Mouse (Mus musculus) limb, embryonic 11.5 days (tissue): ENCODE data around the gene Pml. TPM values are rescaled to one million over a fixed set of nuclear protein-coding genes. Genes with fewer than 3 reads are reported as not detected.

ENCODE experiments used
- ATAC-seq: fragments of 200-750 bp; cut with Nextera tagmentation; 2 replicates; pipeline ENCODE4 v1.8.0; 2017; ENCODE audit warnings: low read depth; ENCODE audit not compliant: insufficient number of reproducible peaks, low FRiP score, low TSS enrichment
- DNase-seq: peaks from one replicate; pipeline ENCODE4 v3.0.0-alpha.2; 2015; ENCODE audit warnings: low spot score
- H3K27ac ChIP-seq: fragments of 300-500 bp; sonication (generic); replicated peaks from 2 replicates; pipeline ENCODE4 v1.5.1; 2014; ENCODE audit warnings: low read depth, mild to moderate bottlenecking, low read length
- H3K27me3 ChIP-seq: fragments of 300-500 bp; sonication (generic); 2 replicates; pipeline ENCODE4 v1.6.1; 2014; ENCODE audit warnings: mild to moderate bottlenecking, low read length, mixed read lengths; ENCODE audit not compliant: control insufficient read depth, insufficient read depth
- H3K36me3 ChIP-seq: fragments of 300-500 bp; sonication (generic); 2 replicates; pipeline ENCODE4 v1.6.1; 2014; ENCODE audit warnings: mild to moderate bottlenecking, low read length, moderate library complexity, mixed read lengths; ENCODE audit not compliant: control insufficient read depth, insufficient read depth
- H3K4me1 ChIP-seq: fragments of 300-500 bp; sonication (generic); 2 replicates; pipeline ENCODE4 v1.6.1; 2014; ENCODE audit warnings: low read length, mixed read lengths; ENCODE audit not compliant: control insufficient read depth, insufficient read depth
- H3K4me2 ChIP-seq: fragments of 300-500 bp; sonication (generic); 2 replicates; pipeline ENCODE4 v1.6.1; 2014; ENCODE audit warnings: low read depth, mild to moderate bottlenecking, moderate library complexity; ENCODE audit not compliant: severe bottlenecking
- H3K4me3 ChIP-seq: fragments of 300-500 bp; sonication (generic); 2 replicates; pipeline ENCODE4 v1.5.1; 2014; ENCODE audit warnings: low read depth, low read length
- H3K9ac ChIP-seq: fragments of 300-500 bp; sonication (generic); 2 replicates; pipeline ENCODE4 v1.6.1; 2014; ENCODE audit warnings: mild to moderate bottlenecking, low read length
- H3K9me3 ChIP-seq: fragments of 300-500 bp; sonication (generic); 2 replicates; pipeline ENCODE4 v1.6.1; 2016; ENCODE audit warnings: low read length; ENCODE audit not compliant: control insufficient read depth
- WGBS: fragments of 180-500 bp; shearing (Covaris S2); extraction: QIAGEN DNeasy Blood & Tissue Kit; methylation state at CpG from one replicate; pipeline ENCODE4 v1.1.7; 2014; 5-methylcytosine and 5-hydroxymethylcytosine counted together
- polyA plus RNA-seq: library from polyadenylated mRNA; unstranded; fragments of >200 nt; fragmentation: Nextera tagmentation; extraction: Ambion mirVana; gene quantifications from 2 replicates; pipeline ENCODE4 v1.2.1, GENCODE M21; 2014

The Pml gene
- polyA plus RNA-seq, 1 experiment from 2014 or later = 18.7 TPM

DNA sequence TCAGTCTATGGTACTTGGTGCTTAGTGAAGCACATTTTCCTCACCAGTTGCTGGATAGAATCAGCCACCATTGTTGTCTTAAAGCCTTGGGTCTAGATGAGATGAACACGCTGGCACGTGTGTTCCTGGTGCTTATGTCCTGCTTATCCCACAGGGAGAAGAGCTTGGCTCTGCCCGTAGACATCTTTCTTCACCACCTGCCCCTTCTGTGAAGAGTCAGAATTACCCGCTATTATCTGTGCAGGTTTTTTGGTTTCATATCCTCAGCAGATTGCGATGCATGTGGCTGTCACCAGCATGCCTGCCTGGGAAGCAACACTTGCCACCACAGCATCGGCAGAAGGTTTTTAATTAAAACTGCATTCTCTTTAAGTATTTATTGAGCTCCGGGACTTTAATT lies 43.6 kb downstream of the Pml start:
- no peak overlapping the region for H3K27ac ChIP-seq
- peaks cover 10% of the 10 kb centered on the region for H3K4me1 ChIP-seq
- no peaks in the 10 kb centered on the region for H3K9me3 ChIP-seq
- H3K9ac ChIP-seq = no peak overlapping the region
- WGBS = 85% methylated on average over 7 of the region's 7 CpGs
- no peaks in the 10 kb centered on the region for H3K36me3 ChIP-seq
- DNase-seq (no peak), ATAC-seq (no peak)
- H3K4me3 ChIP-seq = no peak overlapping the region
- peaks cover 31% of the 10 kb centered on the region for H3K27me3 ChIP-seq
- H3K4me2 ChIP-seq = no peak overlapping the region

DNA sequence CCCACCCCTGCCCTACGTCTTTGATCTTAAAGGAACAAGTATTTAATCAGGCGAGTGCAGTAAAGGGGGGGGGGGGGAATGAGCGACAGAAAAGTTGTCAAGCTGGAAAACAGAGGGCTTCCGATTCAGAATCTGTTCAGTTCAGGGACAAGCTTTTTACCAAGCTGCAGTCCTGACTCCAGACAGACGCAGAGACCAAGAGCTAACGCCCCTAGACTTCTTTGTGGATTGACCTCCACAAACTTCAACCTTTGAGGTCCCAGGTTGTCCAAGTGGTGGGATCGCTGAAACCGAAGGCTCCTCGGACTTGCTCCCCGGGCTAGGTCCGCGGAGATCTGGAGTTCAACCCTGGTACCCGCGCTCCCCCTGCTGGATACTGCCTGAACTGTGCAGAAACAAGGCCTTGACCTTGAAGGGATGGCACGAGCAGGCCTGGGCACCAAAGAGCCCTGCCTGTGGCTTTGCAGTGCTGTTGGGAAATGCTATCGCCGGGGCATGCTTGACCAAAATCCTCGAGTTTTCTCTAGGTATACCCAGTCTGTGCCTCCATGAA lies 45.1 kb downstream of the Pml start:
- H3K36me3 ChIP-seq = no peaks in the 10 kb centered on the region
- H3K4me3 ChIP-seq = 0 out of 2 replicates have a peak overlapping the region, but pooled peaks have one; percentile 3
- H3K9me3 ChIP-seq = no peaks in the 10 kb centered on the region
- H3K27ac ChIP-seq = no peak overlapping the region
- H3K27me3 ChIP-seq = peaks cover 46% of the 10 kb centered on the region
- no peak overlapping the region for H3K9ac ChIP-seq
- DNase-seq (peak; percentile 98), ATAC-seq (peak; percentile 52; the same call in 1 of the 2 replicates)
- H3K4me1 ChIP-seq = peaks cover 12% of the 10 kb centered on the region
- H3K4me2 ChIP-seq = peak overlapping the region; percentile 45; the same call in 1 of the 2 replicates
- 3% methylated on average over 18 of the region's 18 CpGs for WGBS

DNA sequence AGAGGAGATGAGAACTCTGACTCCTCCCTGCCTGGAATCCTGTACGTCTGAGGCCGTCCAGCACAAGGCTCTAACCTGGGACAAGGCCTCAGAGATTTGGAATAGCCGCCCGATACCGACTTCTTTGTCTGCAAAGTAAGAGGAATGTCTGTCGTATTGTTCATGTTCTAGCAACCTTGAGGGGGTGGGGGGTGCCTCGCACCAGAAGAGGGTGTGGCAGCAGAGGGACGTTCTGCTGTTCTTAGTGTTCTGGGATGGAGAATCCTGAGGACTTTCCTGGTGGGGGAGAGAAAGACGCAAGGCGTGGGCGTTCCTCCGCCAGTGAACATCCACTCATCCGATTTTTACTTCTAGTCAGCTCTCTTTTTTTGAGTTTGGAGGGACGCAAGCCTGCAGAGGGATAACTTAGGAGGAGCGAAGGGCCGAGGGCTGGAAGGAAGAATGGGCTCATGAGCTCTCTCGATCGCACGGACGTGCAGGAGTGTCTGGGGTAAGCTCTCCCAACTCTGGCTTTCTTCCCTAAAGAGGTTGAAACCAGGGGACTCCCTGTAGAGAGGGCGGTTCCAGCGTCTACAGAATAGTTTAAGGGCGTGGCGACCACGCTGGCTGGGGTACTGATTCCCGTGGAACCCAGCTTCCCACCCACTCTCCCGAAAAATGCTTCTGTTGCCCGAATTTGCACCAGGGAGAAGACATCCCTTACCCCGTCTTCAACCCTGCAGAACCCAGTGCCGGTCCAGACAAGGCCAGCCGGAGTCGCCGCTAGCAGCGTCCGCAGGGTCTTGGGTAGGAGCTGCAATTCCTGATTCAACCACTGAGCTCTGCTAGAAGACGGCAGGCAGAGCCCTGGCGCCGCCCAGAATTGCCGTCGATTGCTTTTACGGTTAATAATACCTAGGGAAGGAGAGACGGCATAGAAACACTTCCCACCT lies 45.8 kb downstream of the Pml start, which contains the start of the genes Islr and Islr2:
TSS of gene Islr (minus strand) at position 791 of the 932 bp plus-strand sequence.
TSS of gene Islr2 (minus strand) at position 804 of the 932 bp plus-strand sequence.
- Histone ChIP-seq H3K4me3 (peak within 1 kb of the TSS; percentile 10; the same call in 1 of the 2 replicates), H3K4me1 (peaks cover 19% of the 10 kb centered on the region), H3K9ac (no peak within 1 kb of the TSS), H3K27me3 (peaks cover 54% of the 10 kb centered on the region), H3K9me3 (no peaks in the 10 kb centered on the region), H3K4me2 (peak within 1 kb of the TSS; percentile 45; the same call in 1 of the 2 replicates), H3K36me3 (no peaks in the 10 kb centered on the region), H3K27ac (no peak within 1 kb of the TSS)
- DNase-seq (peak; percentile 82), ATAC-seq (peak; percentile 31; the same call in 1 of the 2 replicates)
- 2% methylated on average over 42 of the region's 42 CpGs for WGBS

DNA sequence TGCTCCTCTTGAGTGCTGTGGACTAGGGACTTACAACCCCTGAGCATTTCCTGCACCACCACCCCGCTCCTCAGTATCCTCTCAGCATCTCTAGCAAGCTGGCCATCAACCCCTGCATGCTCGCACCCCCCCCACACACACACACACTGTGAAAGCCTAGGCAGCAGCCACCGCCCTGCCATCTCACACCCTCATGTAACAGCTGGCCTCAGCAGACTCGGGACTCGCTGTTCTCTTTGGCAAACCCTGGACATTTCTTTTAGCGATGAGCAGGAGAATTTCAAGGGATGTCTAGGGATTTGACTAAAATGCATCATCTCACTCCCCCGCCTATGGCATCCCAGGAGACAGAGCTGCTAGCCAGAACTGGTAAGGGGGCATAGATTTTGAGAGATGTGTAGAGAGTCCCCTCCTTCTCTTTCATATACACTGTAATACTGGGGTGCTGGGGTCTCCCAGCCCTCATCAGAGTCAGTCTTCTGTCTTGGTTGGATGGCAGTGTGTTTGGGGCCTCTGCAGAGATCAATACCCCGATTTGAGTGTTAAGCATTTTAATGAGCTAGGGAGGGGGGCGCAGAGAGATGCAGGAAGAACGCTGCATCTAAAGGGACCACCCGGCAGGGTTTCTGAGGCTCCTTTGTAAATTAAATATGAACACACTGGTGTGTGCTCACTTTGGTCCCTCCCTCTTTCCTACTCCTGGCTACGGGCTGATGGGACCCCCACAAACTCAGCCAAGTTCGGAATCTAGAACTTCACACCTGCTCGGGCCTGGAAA lies 46.7 kb downstream of the Pml start:
- Histone ChIP-seq H3K27ac (no peak overlapping the region), H3K4me2 (no peak overlapping the region), H3K9ac (no peak overlapping the region), H3K36me3 (no peaks in the 10 kb centered on the region), H3K9me3 (no peaks in the 10 kb centered on the region), H3K4me3 (no peak overlapping the region), H3K4me1 (peaks cover 28% of the 10 kb centered on the region), H3K27me3 (peaks cover 63% of the 10 kb centered on the region)
- DNase-seq (no peak), ATAC-seq (no peak)
- 4% methylated on average over 14 of the region's 14 CpGs for WGBS

DNA sequence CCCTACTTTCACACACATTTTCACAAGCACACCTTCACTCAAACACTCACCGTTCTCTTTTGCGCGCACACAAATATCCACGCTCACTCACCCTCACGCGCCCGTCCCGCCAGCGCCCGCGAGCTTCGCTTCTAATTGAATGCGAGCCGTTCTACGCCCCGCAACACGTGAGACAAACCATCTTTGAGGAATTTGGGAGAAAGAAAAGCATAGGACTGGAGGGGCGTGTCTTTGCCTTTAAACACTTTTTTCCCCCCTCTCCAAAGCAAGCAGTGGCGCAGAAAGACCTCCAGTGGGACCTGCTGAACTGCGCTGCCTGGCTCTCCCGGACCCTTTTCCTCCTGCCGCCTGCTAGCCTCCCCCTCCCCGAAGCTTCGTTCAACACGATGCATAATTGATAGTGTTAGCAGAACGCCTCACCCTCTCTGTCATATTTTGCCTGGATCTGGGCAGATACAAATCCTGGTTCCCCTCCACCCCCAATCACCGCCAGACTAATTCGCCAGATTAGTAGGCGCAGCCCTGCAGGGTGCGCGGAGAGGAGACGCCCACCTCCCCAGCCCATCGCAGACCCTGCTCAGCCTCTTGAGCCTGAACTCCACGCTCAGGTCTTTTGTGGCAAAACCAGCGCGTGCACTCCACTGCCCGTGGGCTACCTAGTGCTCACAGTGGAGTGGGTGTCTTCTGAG lies 47.6 kb downstream of the Pml start:
- Histone ChIP-seq H3K4me1 (peaks cover 31% of the 10 kb centered on the region), H3K36me3 (no peaks in the 10 kb centered on the region), H3K4me3 (0 out of 2 replicates have a peak overlapping the region, but pooled peaks have one; percentile 3), H3K27ac (no peak overlapping the region), H3K9ac (no peak overlapping the region), H3K27me3 (peaks cover 72% of the 10 kb centered on the region), H3K9me3 (no peaks in the 10 kb centered on the region), H3K4me2 (no peak overlapping the region; the same call in 1 of the 2 replicates)
- ATAC-seq (no peak), DNase-seq (peak; percentile 52)
- WGBS = under 1% methylated on average over 37 of the region's 37 CpGs

DNA sequence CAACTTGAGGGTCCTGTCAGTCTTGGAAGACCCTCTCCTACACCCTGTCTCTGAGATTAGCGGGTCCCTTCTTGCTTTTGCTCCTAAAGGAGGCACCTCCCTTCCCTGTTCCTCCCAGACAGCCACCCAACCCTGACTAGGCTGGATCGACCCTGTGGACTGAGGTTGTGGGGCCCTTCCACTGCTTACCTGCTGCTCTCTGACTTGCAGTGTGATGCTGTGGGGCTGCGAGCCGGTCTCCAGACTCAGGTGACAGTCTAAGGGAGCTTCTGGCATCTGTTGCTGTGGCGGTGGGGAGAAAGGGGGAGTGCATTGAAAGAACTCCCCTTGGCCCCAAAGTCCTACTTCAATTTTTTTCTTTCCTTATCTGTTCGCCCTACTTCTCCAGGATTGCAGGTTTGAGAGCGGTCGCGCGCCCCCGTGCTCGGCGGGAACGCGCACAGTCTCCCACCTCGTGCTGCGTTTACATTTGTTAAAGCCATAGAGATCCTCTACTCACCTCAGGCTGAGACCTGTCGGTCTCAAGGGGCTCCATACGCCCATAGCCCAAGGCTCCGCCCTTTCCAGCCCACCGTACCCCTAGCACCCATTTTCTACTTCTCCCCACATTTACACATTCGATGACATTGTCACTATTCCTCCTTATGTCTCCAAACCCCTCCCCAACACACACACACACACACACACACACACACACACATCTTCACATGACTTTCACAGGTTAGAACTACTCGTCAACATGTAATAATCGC lies 48.3 kb downstream of the Pml start:
- H3K9ac ChIP-seq = no peak overlapping the region
- peak; percentile 40 for DNase-seq
- no peak overlapping the region; the same call in 1 of the 2 replicates for H3K4me2 ChIP-seq

DNA sequence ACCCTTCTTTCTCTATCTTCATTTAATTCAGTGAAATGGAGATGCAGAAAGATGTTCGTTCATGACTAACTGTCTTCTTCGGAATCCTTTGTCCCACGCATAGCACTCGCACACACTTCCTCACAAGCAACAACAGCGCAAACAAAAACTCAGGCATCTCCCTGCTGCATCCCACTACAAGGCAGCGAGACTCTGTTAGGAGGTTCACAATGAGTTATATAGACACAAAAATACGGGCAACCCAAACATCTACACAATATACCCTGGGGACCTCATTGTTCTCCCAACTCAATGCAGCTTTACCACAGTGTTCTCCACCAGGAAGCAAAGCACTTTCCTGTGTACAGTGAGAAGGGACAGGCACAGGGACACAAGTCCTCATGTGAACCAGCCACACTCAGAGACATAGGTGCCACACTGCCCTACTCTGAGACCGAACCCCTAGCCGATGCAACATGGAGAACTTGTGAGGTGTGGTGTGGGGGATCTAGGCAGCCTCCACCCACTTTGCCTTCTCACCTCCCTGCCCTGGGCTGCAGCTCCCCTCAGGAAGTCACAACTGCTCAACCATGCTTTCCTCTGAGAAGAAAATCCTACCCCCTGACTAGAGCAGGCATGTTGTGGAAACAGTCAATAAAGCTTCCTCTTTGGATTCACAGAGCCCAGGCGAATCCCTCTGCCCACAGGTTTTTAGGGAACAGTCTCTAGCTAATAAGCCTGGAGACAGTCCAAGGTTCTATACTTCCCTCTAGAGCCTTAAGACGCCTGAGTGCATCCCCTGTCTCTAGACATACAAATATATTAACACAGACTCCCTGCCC lies 49.1 kb downstream of the Pml start:
- DNase-seq (no peak), ATAC-seq (no peak)
- Histone ChIP-seq H3K27ac (no peak overlapping the region), H3K4me3 (no peak overlapping the region), H3K36me3 (no peaks in the 10 kb centered on the region), H3K4me2 (no peak overlapping the region), H3K9ac (no peak overlapping the region), H3K4me1 (peaks cover 46% of the 10 kb centered on the region), H3K27me3 (peaks cover 87% of the 10 kb centered on the region), H3K9me3 (no peaks in the 10 kb centered on the region)
- WGBS = 9% methylated on average over 11 of the region's 11 CpGs

More for the DNA sequence above, 48.3 kb downstream of the Pml start:
- 2% methylated on average over 24 of the region's 24 CpGs for WGBS
- no peaks in the 10 kb centered on the region for H3K36me3 ChIP-seq
- H3K27me3 ChIP-seq = peaks cover 79% of the 10 kb centered on the region
- no peaks in the 10 kb centered on the region for H3K9me3 ChIP-seq
- H3K27ac ChIP-seq = no peak overlapping the region
- 0 out of 2 replicates have a peak overlapping the region, but pooled peaks have one; percentile 3 for H3K4me3 ChIP-seq
- H3K4me1 ChIP-seq = peaks cover 38% of the 10 kb centered on the region
- no peak for ATAC-seq
